Mouse (Mus musculus) layer of hippocampus, adult 9-10 months (tissue): ENCODE results near the gene Fam210b.

Experiments
- DNase-seq: peaks from one replicate; pipeline ENCODE4 v3.0.0; 2022; ENCODE audit warnings: low spot score

The Fam210b gene

GRCm38 (mm10) chr2:172405011-172405410 is 59.6 kb downstream of the Fam210b start:
- no peak for DNase-seq
